Mouse (Mus musculus): Measurements from ENCODE around the gene Slco3a1.

DNA sequence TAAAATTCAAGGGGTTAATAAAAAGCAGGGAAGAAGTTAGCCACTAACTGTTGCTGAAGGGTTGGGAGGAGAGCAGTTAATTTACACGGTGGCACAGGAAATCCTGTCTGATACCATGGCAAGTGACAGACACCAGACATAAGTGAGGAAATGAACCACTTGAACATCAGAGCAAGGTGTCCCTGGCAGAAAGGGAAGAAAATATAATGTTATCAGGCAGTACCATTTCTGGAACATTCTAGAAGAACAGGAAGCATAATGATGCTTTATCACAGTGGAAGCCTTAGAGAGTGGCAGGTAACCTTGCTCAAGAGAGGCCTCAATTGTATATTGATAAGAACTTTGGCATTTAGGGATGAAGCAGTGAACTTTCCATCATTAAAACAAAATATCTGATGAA, 127.4 kb downstream of the Slco3a1 start:
- TF ChIP-seq MAFK (IDR thresholded peaks at IDR 0.05; ENCODE audit: insufficient read depth, low read depth, low read length) (no peak), ZNF384 (IDR thresholded peaks at IDR 0.05; ENCODE audit: low read depth, low read length) (no peak), ZC3H11A (IDR thresholded peaks at IDR 0.05; ENCODE audit: borderline replicate concordance, low read depth, low read length) (no peak), HCFC1 (IDR thresholded peaks at IDR 0.05; ENCODE audit: borderline replicate concordance, insufficient read depth, low read length) (no peak), CHD2 (IDR thresholded peaks at IDR 0.05; ENCODE audit: low read depth, low read length) (no peak)
